Mouse (Mus musculus) limb, embryonic 14.5 days (tissue): Measurements from ENCODE around the gene Sgcb. TPM values are rescaled to one million over a fixed set of nuclear protein-coding genes. Genes with fewer than 3 reads are reported as not detected.
A peak's percentile ranks its signal among the peaks of the same experiment; 100 is the strongest.

Experiments
- ATAC-seq: fragments of 200-750 bp; cut with Nextera tagmentation; 2 replicates; pipeline ENCODE4 v1.8.0; 2017; ENCODE audit warnings: low read depth, moderate number of reproducible peaks, moderate TSS enrichment; ENCODE audit not compliant: low FRiP score
- DNase-seq: peaks from one replicate; pipeline ENCODE4 v3.0.0-alpha.2; 2015; ENCODE audit warnings: low spot score
- H3K27ac ChIP-seq: fragments of 300-500 bp; sonication (generic); replicated peaks from 2 replicates; pipeline ENCODE4 v1.5.1; 2014; ENCODE audit warnings: low read depth, mild to moderate bottlenecking, low read length, moderate library complexity, mixed read lengths
- H3K27me3 ChIP-seq: fragments of 300-500 bp; sonication (generic); 2 replicates; pipeline ENCODE4 v1.6.1; 2014; ENCODE audit warnings: low read length, mixed read lengths; ENCODE audit not compliant: control insufficient read depth, insufficient read depth
- H3K36me3 ChIP-seq: fragments of 300-500 bp; sonication (generic); 2 replicates; pipeline ENCODE4 v1.6.1; 2014; ENCODE audit warnings: mild to moderate bottlenecking, low read length, moderate library complexity, mixed read lengths; ENCODE audit not compliant: control insufficient read depth, insufficient read depth
- H3K4me1 ChIP-seq: fragments of 300-500 bp; sonication (generic); 2 replicates; pipeline ENCODE4 v1.6.1; 2014; ENCODE audit warnings: antibody characterized with exemption, low read length, mixed read lengths; ENCODE audit not compliant: control insufficient read depth, insufficient read depth
- H3K4me2 ChIP-seq: fragments of 300-500 bp; sonication (generic); replicated peaks from 2 replicates; pipeline ENCODE4 v1.6.1; 2014; ENCODE audit warnings: low read depth, mild to moderate bottlenecking, low read length, moderate library complexity; ENCODE audit not compliant: severe bottlenecking
- H3K4me3 ChIP-seq: fragments of 300-500 bp; sonication (generic); replicated peaks from 2 replicates; pipeline ENCODE4 v1.5.1; 2014; ENCODE audit warnings: low read length
- H3K9ac ChIP-seq: fragments of 300-500 bp; sonication (generic); 2 replicates; pipeline ENCODE4 v1.6.1; 2014; ENCODE audit warnings: mild to moderate bottlenecking, low read depth, low read length, moderate library complexity; ENCODE audit not compliant: severe bottlenecking
- H3K9me3 ChIP-seq: fragments of 300-500 bp; sonication (generic); 2 replicates; pipeline ENCODE4 v1.6.1; 2016; ENCODE audit warnings: low read length; ENCODE audit not compliant: control insufficient read depth
- POLR2A ChIP-seq: fragments of 200-500 bp; IDR thresholded peaks from 2 replicates; pipeline ENCODE4 v1.8.0; 2012; ENCODE audit warnings: inconsistent platforms, mild to moderate bottlenecking, moderate library complexity, borderline replicate concordance; ENCODE audit not compliant: insufficient read depth, insufficient read length; ENCODE audit errors: extremely low read depth
- WGBS: fragments of 180-500 bp; shearing (Covaris S2); extraction: QIAGEN DNeasy Blood & Tissue Kit; methylation state at CpG from one replicate; pipeline ENCODE4 v1.1.7; 2014; 5-methylcytosine and 5-hydroxymethylcytosine counted together
- polyA plus RNA-seq, 2 experiments: library from polyadenylated mRNA; depleted of rRNA in 1 of 2; stranded (reverse) in 1 of 2; unstranded in 1 of 2; fragments of >200 nt; fragmentation: Nextera tagmentation in 1 of 2; extraction: Ambion mirVana in 1 of 2; gene quantifications; 2 replicates each; pipeline versions ENCODE4 v1.2.1 to v1.2.3; 2012 to 2014

Sgcb gene
- 33.4 and 38.6 TPM in 2 replicates for polyA plus RNA-seq (2012; rRNA removed)
- polyA plus RNA-seq (2014; fragmentation: Nextera tagmentation; extraction: Ambion mirVana): 48.0 and 49.7 TPM in 2 replicates

- under 1% methylated on average over 48 of the region's 62 CpGs for WGBS
- H3K36me3 ChIP-seq: 0 out of 2 replicates have a peak, but pooled peaks cover 5% of the 10 kb centered on the region
- peak within 1 kb of the TSS; percentile 74 for H3K4me2 ChIP-seq
- DNase-seq: peak; percentile 77
- H3K4me3 ChIP-seq: peak within 1 kb of the TSS; percentile 88
- peak within 1 kb of the TSS; percentile 40; the same call in 1 of the 2 replicates for H3K27ac ChIP-seq
- no peaks in the 10 kb centered on the region for H3K9me3 ChIP-seq
- ATAC-seq: peak; percentile 86
- H3K9ac ChIP-seq: peak within 1 kb of the TSS; percentile 88
- H3K27me3 ChIP-seq: peaks cover 30% of the 10 kb centered on the region
- peaks cover 15% of the 10 kb centered on the region for H3K4me1 ChIP-seq
- TF ChIP-seq POLR2A: 0 out of 2 replicates have a peak, but pooled peaks have one; percentile 43
Measured at GRCm38 (mm10) chr5:73647261-73647900, at the start of gene Sgcb. TSS of gene Sgcb (minus strand) at chr5:73647790.

- peaks cover 29% of the 10 kb centered on the region for H3K4me1 ChIP-seq
- no peaks in the 10 kb centered on the region for H3K27me3 ChIP-seq
- peak; percentile 82 for DNase-seq
- no peaks in the 10 kb centered on the region for H3K9me3 ChIP-seq
- H3K9ac ChIP-seq: no peak overlapping the region
- H3K27ac ChIP-seq: peak overlapping the region; percentile 45
- H3K4me3 ChIP-seq: no peak overlapping the region
- peak; percentile 89 for ATAC-seq
- no peak for TF ChIP-seq POLR2A
- no peaks in the 10 kb centered on the region for H3K36me3 ChIP-seq
- no peak overlapping the region for H3K4me2 ChIP-seq
- WGBS: 18% methylated on average over 4 of the region's 4 CpGs
Measured at GRCm38 (mm10) chr5:73694254-73695015, 46.8 kb upstream of the Sgcb start.

- TF ChIP-seq POLR2A: no peak
- 45% methylated on average over 1 of the region's 1 CpGs for WGBS
- no peaks in the 10 kb centered on the region for H3K27me3 ChIP-seq
- no peak overlapping the region for H3K9ac ChIP-seq
- H3K4me1 ChIP-seq: peaks cover 34% of the 10 kb centered on the region
- ATAC-seq: peak; percentile 29; the same call in 1 of the 2 replicates
- peak overlapping the region; percentile 56; the same call in 1 of the 2 replicates for H3K27ac ChIP-seq
- H3K36me3 ChIP-seq: no peaks in the 10 kb centered on the region
- no peak overlapping the region for H3K4me2 ChIP-seq
- no peaks in the 10 kb centered on the region for H3K9me3 ChIP-seq
- H3K4me3 ChIP-seq: no peak overlapping the region
- no peak for DNase-seq
Measured at GRCm38 (mm10) chr5:73693778-73694177, 46.2 kb upstream of the Sgcb start.

- H3K27me3 ChIP-seq: no peaks in the 10 kb centered on the region
- DNase-seq (no peak), ATAC-seq (no peak)
- H3K4me3 ChIP-seq: no peak overlapping the region
- H3K36me3 ChIP-seq: no peaks in the 10 kb centered on the region
- H3K9me3 ChIP-seq: no peaks in the 10 kb centered on the region
- 44% methylated on average over 15 of the region's 15 CpGs for WGBS
- no peak for TF ChIP-seq POLR2A
- 0 out of 2 replicates have a peak overlapping the region, but pooled peaks have one; percentile 19 for H3K27ac ChIP-seq
- H3K4me1 ChIP-seq: peaks cover 34% of the 10 kb centered on the region
- H3K4me2 ChIP-seq: no peak overlapping the region
- no peak overlapping the region for H3K9ac ChIP-seq
Measured at GRCm38 (mm10) chr5:73691723-73692520, 44.3 kb upstream of the Sgcb start.

- no peak overlapping the region for H3K9ac ChIP-seq
- 55% methylated on average over 2 of the region's 2 CpGs for WGBS
Measured at GRCm38 (mm10) chr5:73690146-73690545, 42.6 kb upstream of the Sgcb start.

More at GRCm38 (mm10) chr5:73690146-73690545, 42.6 kb upstream of the Sgcb start:
- no peak for ATAC-seq
- H3K4me1 ChIP-seq: peaks cover 34% of the 10 kb centered on the region
- DNase-seq: no peak
- H3K36me3 ChIP-seq: no peaks in the 10 kb centered on the region
- no peak overlapping the region for H3K4me3 ChIP-seq
- H3K4me2 ChIP-seq: no peak overlapping the region
- TF ChIP-seq POLR2A: no peak
- H3K27ac ChIP-seq: no peak overlapping the region; the same call in 1 of the 2 replicates
- H3K9me3 ChIP-seq: no peaks in the 10 kb centered on the region
- no peaks in the 10 kb centered on the region for H3K27me3 ChIP-seq
